Mouse (Mus musculus) intestine, embryonic 14.5 days (tissue): Measurements from ENCODE around the gene Gm43552. TPM values are rescaled to one million over a fixed set of nuclear protein-coding genes. Genes with fewer than 3 reads are reported as not detected.
"Not testable (repeated sequence)": the region's sequence is repeated elsewhere in the genome, so short reads cannot be mapped to it uniquely, and the experiment has no call there.

Source experiments
- ATAC-seq: fragments of 200-750 bp; cut with Nextera tagmentation; replicated peaks from 2 replicates; pipeline ENCODE4 v1.8.0; 2017; ENCODE audit warnings: low read depth, moderate number of reproducible peaks, moderate TSS enrichment, moderate library complexity; ENCODE audit not compliant: low FRiP score, low TSS enrichment
- DNase-seq: peaks from one replicate; pipeline ENCODE4 v3.0.0-alpha.2; 2018; ENCODE audit warnings: low spot score
- H3K27ac ChIP-seq: fragments of 300-500 bp; sonication (generic); 2 replicates; pipeline ENCODE4 v1.5.1; 2014; ENCODE audit warnings: low read depth, mild to moderate bottlenecking, control low read depth
- H3K27me3 ChIP-seq: fragments of 300-500 bp; sonication (generic); replicated peaks from 2 replicates; pipeline ENCODE4 v1.6.1; 2014; ENCODE audit warnings: low read length, control low read depth; ENCODE audit not compliant: control insufficient read depth, insufficient read depth
- H3K36me3 ChIP-seq: fragments of 300-500 bp; sonication (generic); 2 replicates; pipeline ENCODE4 v1.6.1; 2014; ENCODE audit warnings: low read length, control low read depth; ENCODE audit not compliant: control insufficient read depth, insufficient read depth
- H3K4me1 ChIP-seq: fragments of 300-500 bp; sonication (generic); replicated peaks from 2 replicates; pipeline ENCODE4 v1.6.1; 2014; ENCODE audit warnings: low read length, control low read depth, mixed read lengths; ENCODE audit not compliant: control insufficient read depth, insufficient read depth
- H3K4me2 ChIP-seq: fragments of 300-500 bp; sonication (generic); 2 replicates; pipeline ENCODE4 v1.6.1; 2014; ENCODE audit warnings: low read length
- H3K4me3 ChIP-seq: fragments of 300-500 bp; sonication (generic); 2 replicates; pipeline ENCODE4 v1.5.1; 2014; ENCODE audit warnings: low read depth, low read length, control low read depth, mixed read lengths
- H3K9ac ChIP-seq: fragments of 300-500 bp; sonication (generic); 2 replicates; pipeline ENCODE4 v1.6.1; 2014; ENCODE audit warnings: mild to moderate bottlenecking, low read length
- H3K9me3 ChIP-seq: fragments of 300-500 bp; sonication (generic); 2 replicates; pipeline ENCODE4 v1.6.1; 2016; ENCODE audit warnings: low read length, control low read depth; ENCODE audit not compliant: control insufficient read depth
- WGBS: fragments of 180-500 bp; shearing (Covaris S2); extraction: QIAGEN DNeasy Blood & Tissue Kit; methylation state at CpG from one replicate; pipeline ENCODE4 v1.1.7; 2014; 5-methylcytosine and 5-hydroxymethylcytosine counted together
- polyA plus RNA-seq: library from polyadenylated mRNA; unstranded; fragments of >200 nt; fragmentation: Nextera tagmentation; extraction: Ambion mirVana; gene quantifications from 2 replicates; pipeline ENCODE4 v1.2.1, GENCODE M21; 2014

Gene Gm43552
- polyA plus RNA-seq, 1 experiment from 2014 or later, result 2.4 TPM

- 61% methylated on average over 2 of the region's 2 CpGs for WGBS
- Histone ChIP-seq H3K27me3 (no peaks in the 10 kb centered on the region), H3K27ac (no peak overlapping the region), H3K9me3 (no peaks in the 10 kb centered on the region), H3K4me1 (peaks cover 1% of the 10 kb centered on the region; the same call in 1 of the 2 replicates), H3K36me3 (0 out of 2 replicates have a peak, but pooled peaks cover 3% of the 10 kb centered on the region), H3K4me2 (no peak overlapping the region), H3K4me3 (no peak overlapping the region), H3K9ac (no peak overlapping the region)
- DNase-seq (no peak), ATAC-seq (no peak)
These were observed 6.1 kb downstream of the Gm43552 start for GRCm38 (mm10) chr5:65486514-65486913.

GRCm38 (mm10) chr5:65482996-65483395 lies 9.6 kb downstream of the Gm43552 start:
- DNase-seq (no peak), ATAC-seq (no peak)
- WGBS, result 81% methylated on average over 4 of the region's 4 CpGs
- H3K4me3 ChIP-seq, result no peak overlapping the region
- no peak overlapping the region for H3K27ac ChIP-seq
- no peaks in the 10 kb centered on the region for H3K4me1 ChIP-seq
- no peaks in the 10 kb centered on the region for H3K36me3 ChIP-seq
- H3K9ac ChIP-seq, result no peak overlapping the region
- no peaks in the 10 kb centered on the region for H3K27me3 ChIP-seq
- H3K9me3 ChIP-seq, result no peaks in the 10 kb centered on the region
- H3K4me2 ChIP-seq, result no peak overlapping the region

- H3K4me1 ChIP-seq, result no peaks in the 10 kb centered on the region
- no peak for DNase-seq
- H3K4me3 ChIP-seq, result no peak overlapping the region
- no peaks in the 10 kb centered on the region for H3K36me3 ChIP-seq
- no peak overlapping the region for H3K27ac ChIP-seq
- no peaks in the 10 kb centered on the region for H3K9me3 ChIP-seq
- no peak overlapping the region for H3K9ac ChIP-seq
- WGBS, result 75% methylated on average over 4 of the region's 4 CpGs
- no peak for ATAC-seq
- H3K4me2 ChIP-seq, result no peak overlapping the region
- no peaks in the 10 kb centered on the region for H3K27me3 ChIP-seq
These were observed 12.1 kb downstream of the Gm43552 start for GRCm38 (mm10) chr5:65480511-65480910.

- H3K4me3 ChIP-seq, result no peak overlapping the region
- H3K9me3 ChIP-seq, result no peaks in the 10 kb centered on the region
- H3K4me1 ChIP-seq, result no peaks in the 10 kb centered on the region
- H3K27me3 ChIP-seq, result no peaks in the 10 kb centered on the region
- no peaks in the 10 kb centered on the region for H3K36me3 ChIP-seq
- H3K4me2 ChIP-seq, result no peak overlapping the region
- no peak overlapping the region for H3K27ac ChIP-seq
- ATAC-seq (peak; percentile 49; the same call in 1 of the 2 replicates), DNase-seq (no peak)
- 76% methylated on average over 9 of the region's 9 CpGs for WGBS
- no peak overlapping the region for H3K9ac ChIP-seq
These were observed 12.8 kb downstream of the Gm43552 start for GRCm38 (mm10) chr5:65479681-65480445.

GRCm38 (mm10) chr5:65478224-65478623 lies 14.4 kb downstream of the Gm43552 start:
- ATAC-seq (no peak), DNase-seq (no peak)
- 79% methylated on average over 4 of the region's 4 CpGs for WGBS
- no peak overlapping the region for H3K27ac ChIP-seq
- no peaks in the 10 kb centered on the region for H3K4me1 ChIP-seq
- no peaks in the 10 kb centered on the region for H3K9me3 ChIP-seq
- no peaks in the 10 kb centered on the region for H3K27me3 ChIP-seq
- no peak overlapping the region for H3K4me2 ChIP-seq
- H3K36me3 ChIP-seq, result no peaks in the 10 kb centered on the region
- no peak overlapping the region for H3K4me3 ChIP-seq
- no peak overlapping the region for H3K9ac ChIP-seq

- H3K4me2 ChIP-seq, H3K4me1 ChIP-seq, H3K27me3 ChIP-seq, H3K27ac ChIP-seq, H3K9ac ChIP-seq, H3K9me3 ChIP-seq, H3K36me3 ChIP-seq, DNase-seq, H3K4me3 ChIP-seq, ATAC-seq: not testable (repeated sequence)
- 93% methylated on average over 4 of the region's 4 CpGs for WGBS
These were observed 15.9 kb downstream of the Gm43552 start for GRCm38 (mm10) chr5:65476739-65477138.

GRCm38 (mm10) chr5:65475806-65476205 lies 16.8 kb downstream of the Gm43552 start:
- Histone ChIP-seq H3K9ac (no peak overlapping the region), H3K36me3 (no peaks in the 10 kb centered on the region), H3K4me1 (no peaks in the 10 kb centered on the region), H3K4me2 (no peak overlapping the region), H3K4me3 (no peak overlapping the region), H3K9me3 (no peaks in the 10 kb centered on the region), H3K27me3 (no peaks in the 10 kb centered on the region), H3K27ac (no peak overlapping the region)
- ATAC-seq, result no peak
- no peak for DNase-seq
- WGBS, result 78% methylated on average over 2 of the region's 2 CpGs

- no peak overlapping the region for H3K27ac ChIP-seq
- WGBS, result 94% methylated on average over 6 of the region's 6 CpGs
- no peaks in the 10 kb centered on the region for H3K9me3 ChIP-seq
- peaks cover 20% of the 10 kb centered on the region for H3K36me3 ChIP-seq
- DNase-seq (no peak), ATAC-seq (no peak)
- H3K4me2 ChIP-seq, result no peak overlapping the region
- no peak overlapping the region for H3K9ac ChIP-seq
- no peaks in the 10 kb centered on the region for H3K27me3 ChIP-seq
- H3K4me3 ChIP-seq, result no peak overlapping the region
- H3K4me1 ChIP-seq, result no peaks in the 10 kb centered on the region
These were observed 22.9 kb downstream of the Gm43552 start for GRCm38 (mm10) chr5:65469766-65470165.

- no peaks in the 10 kb centered on the region for H3K9me3 ChIP-seq
These were observed 25.7 kb downstream of the Gm43552 start for GRCm38 (mm10) chr5:65466911-65467310.

More at GRCm38 (mm10) chr5:65466911-65467310, 25.7 kb downstream of the Gm43552 start:
- H3K9ac ChIP-seq, result no peak overlapping the region
- peaks cover 20% of the 10 kb centered on the region for H3K36me3 ChIP-seq
- no peaks in the 10 kb centered on the region for H3K4me1 ChIP-seq
- H3K27me3 ChIP-seq, result no peaks in the 10 kb centered on the region
- H3K4me2 ChIP-seq, result no peak overlapping the region
- no peak overlapping the region for H3K27ac ChIP-seq
- no peak overlapping the region for H3K4me3 ChIP-seq
- 60% methylated on average over 3 of the region's 3 CpGs for WGBS
- ATAC-seq (no peak), DNase-seq (no peak)
